Mouse (Mus musculus) inflammation-experienced regulatory T-cells (primary cell): ENCODE data around the gene Vmn1r55. TPM values are rescaled to one million over a fixed set of nuclear protein-coding genes. Genes with fewer than 3 reads are reported as not detected.

Source experiments
- polyA plus RNA-seq, 2 experiments: library from polyadenylated mRNA; unstranded; fragments of 100-300 nt; shearing (Covaris generic); gene quantifications; one replicate each; pipeline ENCODE4 v1.2.1; 2017

Gene Vmn1r55
- polyA plus RNA-seq, result under 1 TPM; 0.04 to 0.17 TPM

DNA sequence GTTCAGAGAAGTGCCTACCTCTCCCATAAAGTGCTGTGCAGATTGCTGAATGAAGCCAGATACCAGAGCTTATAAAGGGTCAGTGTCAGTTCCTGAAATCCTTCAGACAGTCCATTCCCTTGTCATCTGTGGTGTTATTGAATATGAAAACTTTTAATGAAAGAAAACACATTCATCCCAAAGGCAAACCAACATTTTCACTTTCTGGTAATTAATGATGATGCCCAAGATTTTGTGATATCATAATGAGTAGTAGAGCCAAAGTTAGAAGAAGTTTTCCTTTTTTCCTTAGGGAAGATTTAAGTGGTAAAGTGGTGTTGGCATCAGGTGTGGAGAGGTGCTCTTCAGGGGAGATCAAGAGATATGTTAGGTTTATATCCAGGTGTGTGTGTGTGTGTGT, at the start of gene Vmn1r55:
TSS of gene Vmn1r55 (minus strand) at position 101 of the 400 bp plus-strand sequence.

GRCm38 (mm10) chr7:5196647-5197046, 47.2 kb upstream of the Vmn1r55 start, which contains the start of gene Vmn1r56:
Vmn1r56 (minus strand) TSS chr7:5196747.

DNA sequence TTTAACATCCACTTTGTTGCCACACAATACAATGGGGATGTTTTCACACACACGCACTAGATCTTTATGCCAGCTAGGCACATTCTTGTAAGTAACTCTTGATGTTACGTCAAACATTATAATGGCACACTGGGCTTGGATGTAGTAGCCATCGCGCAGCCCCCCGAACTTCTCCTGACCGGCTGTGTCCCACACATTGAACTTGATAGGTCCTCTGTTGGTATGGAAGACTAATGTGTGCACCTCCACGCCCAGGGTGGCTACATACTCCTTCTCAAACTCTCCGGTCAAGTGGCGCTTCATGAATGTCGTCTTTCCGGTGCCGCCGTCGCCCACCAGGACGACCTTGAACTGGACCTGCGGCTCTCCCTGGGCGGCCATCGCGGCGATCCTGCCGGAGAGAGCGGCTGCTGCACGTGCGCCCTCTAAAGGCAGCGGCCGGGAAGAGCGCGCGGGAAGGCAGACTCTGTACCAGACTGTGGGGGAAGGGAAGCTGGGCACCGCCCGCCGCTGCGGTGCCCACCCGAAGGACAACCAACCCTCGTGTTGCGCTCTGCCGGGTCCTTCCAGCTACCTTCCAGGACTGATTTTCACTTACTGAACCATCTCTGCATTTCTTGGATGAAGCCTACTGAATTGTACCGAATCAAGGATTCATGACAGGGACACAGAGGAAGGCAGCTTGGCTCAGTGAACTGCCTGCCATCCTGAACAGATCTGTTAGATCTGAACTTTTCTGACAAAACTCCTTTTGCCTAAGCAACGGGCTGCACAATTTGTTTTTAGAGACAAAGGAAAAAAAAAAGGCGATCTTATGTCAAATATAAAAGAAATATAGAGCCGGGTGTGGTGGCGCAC, 23.7 kb downstream of the Vmn1r55 start, which contains the start of gene Rasl2-9:
TSS of gene Rasl2-9 (minus strand) at position 402 of the 858 bp plus-strand sequence.

DNA sequence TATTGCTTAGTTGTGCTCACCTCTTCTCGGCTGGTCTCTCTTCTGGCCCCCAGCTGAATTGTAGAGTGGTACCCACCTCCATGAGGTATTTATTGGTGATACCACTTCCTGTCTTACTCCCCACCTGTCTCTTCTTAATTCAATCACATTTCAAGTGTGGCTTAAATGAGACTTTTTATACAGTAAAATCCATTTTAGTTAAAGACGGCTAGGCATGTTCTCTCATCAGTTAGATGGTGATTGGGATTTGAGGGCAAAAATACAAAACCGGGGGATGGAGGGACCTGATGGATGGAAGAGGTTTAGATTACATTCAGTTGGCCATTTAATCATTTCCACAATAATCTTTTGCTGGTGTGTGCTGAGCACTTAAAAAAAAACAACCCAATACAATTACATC, 32.6 kb downstream of the Vmn1r55 start, which contains the start of gene Rfpl4:
TSS of gene Rfpl4 (minus strand) at position 101 of the 400 bp plus-strand sequence.

DNA sequence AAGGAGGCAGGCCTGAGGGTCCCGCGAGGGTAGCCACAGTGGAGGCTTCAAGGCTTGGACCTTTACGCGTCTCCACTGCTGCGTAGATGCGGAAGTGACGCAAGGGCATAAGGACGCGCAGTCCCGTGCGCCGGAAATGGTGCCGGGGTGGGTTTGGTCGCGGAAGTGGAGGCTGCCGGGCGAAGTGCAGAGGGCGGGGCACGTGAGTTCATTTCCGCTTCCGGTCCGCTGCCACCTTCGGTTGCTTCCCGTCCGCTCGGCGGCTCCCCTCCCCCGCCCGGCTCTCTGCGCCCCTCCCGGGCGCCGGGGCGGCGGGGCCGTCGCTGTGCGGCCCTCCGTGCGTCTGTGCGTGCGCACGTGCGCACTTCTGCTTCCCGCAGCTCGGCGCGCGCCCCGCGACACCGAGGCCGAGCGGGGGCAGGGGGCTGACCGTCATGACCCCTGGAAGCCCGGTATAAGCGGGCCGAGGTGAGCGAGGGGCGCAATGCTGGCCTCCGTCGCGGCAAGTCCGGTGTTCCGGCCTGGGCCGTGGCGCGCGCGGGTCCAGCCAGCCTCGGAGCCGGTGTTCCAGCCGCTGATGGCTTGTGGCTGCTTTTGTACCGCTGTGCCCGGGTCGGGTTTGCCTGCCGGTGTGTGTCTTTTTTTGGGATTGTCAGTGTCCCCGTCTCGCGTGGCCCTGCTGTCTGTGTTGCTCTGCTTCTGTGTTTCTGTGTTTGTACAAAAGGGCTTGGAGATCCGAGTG, 69.3 kb downstream of the Vmn1r55 start, which contains the start of gene Epn1:
TSS of gene Epn1 (plus strand) at position 226 of the 742 bp plus-strand sequence.

Other genes starting within 250 kb of the Vmn1r55 start
- under 1 TPM in 1 of 2 experiments, not detected in 1; 0.12 TPM for gene Gm36210, start 243.2 kb downstream of the Vmn1r55 start, polyA plus RNA-seq
- 1 to 10 TPM; 2.0 to 2.2 TPM for gene Zfp628, start 234.5 kb downstream of the Vmn1r55 start, polyA plus RNA-seq
- under 1 TPM; 0.27 to 0.86 TPM for gene Nat14, start 227.6 kb downstream of the Vmn1r55 start, polyA plus RNA-seq
- gene Ssc5d, start 223.9 kb downstream of the Vmn1r55 start, polyA plus RNA-seq, result under 1 TPM; 0.27 to 0.40 TPM
- gene Sbk2, start 185.3 kb downstream of the Vmn1r55 start, polyA plus RNA-seq, result under 1 TPM in 1 of 2 experiments, not detected in 1; 0.51 TPM
- gene Sbk3, start 178.5 kb downstream of the Vmn1r55 start, polyA plus RNA-seq, result under 1 TPM in 1 of 2 experiments, not detected in 1; 0.26 TPM
- gene Zfp579, start 153.5 kb downstream of the Vmn1r55 start, polyA plus RNA-seq, result 10 to 100 TPM; 20.6 to 23.4 TPM
- 10 to 100 TPM; 31.2 to 51.7 TPM for gene Zfp524, start 135.3 kb downstream of the Vmn1r55 start, polyA plus RNA-seq
- 10 to 100 TPM; 41.3 to 45.3 TPM for gene Fiz1, start 135.0 kb downstream of the Vmn1r55 start, polyA plus RNA-seq
- 1 to 10 TPM; 6.1 to 8.1 TPM for gene Gm44973, start 134.2 kb downstream of the Vmn1r55 start, polyA plus RNA-seq
- 1 to 10 TPM; 7.8 to 8.4 TPM for gene Zfp865, start 129.3 kb downstream of the Vmn1r55 start, polyA plus RNA-seq
- not detected for gene Ccdc106, start 129.1 kb downstream of the Vmn1r55 start, polyA plus RNA-seq
- not detected for gene 4632433K11Rik, start 115.6 kb downstream of the Vmn1r55 start, polyA plus RNA-seq
- 1 to 10 TPM; 3.9 to 4.1 TPM for gene Zfp784, start 111.2 kb downstream of the Vmn1r55 start, polyA plus RNA-seq
- 1 to 10 TPM; 2.6 to 4.7 TPM for gene Zfp580, start 98.1 kb downstream of the Vmn1r55 start, polyA plus RNA-seq
- gene U2af2, start 87.5 kb downstream of the Vmn1r55 start, polyA plus RNA-seq, result 100 to 1,000 TPM in 1 of 2 experiments, 10 to 100 TPM in 1; 92.7 to 102 TPM
- gene Epn1, start 69.4 kb downstream of the Vmn1r55 start, polyA plus RNA-seq, result 10 to 100 TPM; 24.1 to 34.1 TPM
- under 1 TPM in 1 of 2 experiments, not detected in 1; 0.22 TPM for gene Rfpl4, start 32.7 kb downstream of the Vmn1r55 start, polyA plus RNA-seq
- 1 to 10 TPM in 1 of 2 experiments, not detected in 1; 2.4 TPM for gene Rasl2-9, start 23.7 kb downstream of the Vmn1r55 start, polyA plus RNA-seq
- not detected for gene Vmn1r56, start 47.1 kb upstream of the Vmn1r55 start, polyA plus RNA-seq
- under 1 TPM in 1 of 2 experiments, not detected in 1; 0.65 TPM for gene Vmn1r57, start 68.8 kb upstream of the Vmn1r55 start, polyA plus RNA-seq
- gene Gm5065, start 200.9 kb upstream of the Vmn1r55 start, polyA plus RNA-seq, result 1 to 10 TPM in 1 of 2 experiments, not detected in 1; 2.5 TPM
- gene Nlrp2, start 201.4 kb upstream of the Vmn1r55 start, polyA plus RNA-seq, result under 1 TPM in 1 of 2 experiments, not detected in 1; 0.65 TPM